Mouse (Mus musculus): ENCODE data around the gene Inpp5d.
A peak's percentile ranks its signal among the peaks of the same experiment; 100 is the strongest.

Inpp5d gene

GRCm38 (mm10) chr1:87623977-87624666 lies 4.0 kb downstream of the Inpp5d start:
- no peak for DNase-seq (ENCODE audit: low read depth, low spot score)

GRCm38 (mm10) chr1:87624826-87625225 lies 4.7 kb downstream of the Inpp5d start:
- no peak for DNase-seq (ENCODE audit: low read depth, low spot score)

GRCm38 (mm10) chr1:87625254-87626025 lies 5.3 kb downstream of the Inpp5d start:
- DNase-seq (ENCODE audit: low read depth, low spot score): no peak

GRCm38 (mm10) chr1:87626344-87626743 lies 6.2 kb downstream of the Inpp5d start:
- peak; percentile 64 for DNase-seq (ENCODE audit: low read depth, low spot score)

GRCm38 (mm10) chr1:87628085-87628484 lies 8.0 kb downstream of the Inpp5d start:
- DNase-seq (ENCODE audit: low read depth, low spot score): no peak

GRCm38 (mm10) chr1:87631584-87631983 lies 11.5 kb downstream of the Inpp5d start:
- no peak for DNase-seq (ENCODE audit: low read depth, low spot score)

- no peak for DNase-seq (ENCODE audit: low read depth, low spot score)
These were observed 12.1 kb downstream of the Inpp5d start for GRCm38 (mm10) chr1:87632163-87632562.

- DNase-seq (ENCODE audit: low read depth, low spot score): no peak
These were observed 16.6 kb downstream of the Inpp5d start for GRCm38 (mm10) chr1:87636716-87637117.

GRCm38 (mm10) chr1:87637121-87637877 lies 17.2 kb downstream of the Inpp5d start:
- peak; percentile 41 for DNase-seq (ENCODE audit: low read depth, low spot score)

GRCm38 (mm10) chr1:87637878-87638600 lies 17.9 kb downstream of the Inpp5d start:
- no peak for DNase-seq (ENCODE audit: low read depth, low spot score)

GRCm38 (mm10) chr1:87639724-87640123 lies 19.6 kb downstream of the Inpp5d start:
- DNase-seq (ENCODE audit: low read depth, low spot score): no peak

GRCm38 (mm10) chr1:87640165-87640661 lies 20.1 kb downstream of the Inpp5d start:
- DNase-seq (ENCODE audit: low read depth, low spot score): peak; percentile 43

GRCm38 (mm10) chr1:87643016-87643415 lies 22.9 kb downstream of the Inpp5d start:
- DNase-seq (ENCODE audit: low read depth, low spot score): no peak

GRCm38 (mm10) chr1:87645041-87645440 lies 24.9 kb downstream of the Inpp5d start:
- DNase-seq (ENCODE audit: low read depth, low spot score): no peak

GRCm38 (mm10) chr1:87645748-87646147 lies 25.6 kb downstream of the Inpp5d start:
- no peak for DNase-seq (ENCODE audit: low read depth, low spot score)

GRCm38 (mm10) chr1:87647820-87648219 lies 27.7 kb downstream of the Inpp5d start:
- no peak for DNase-seq (ENCODE audit: low read depth, low spot score)

GRCm38 (mm10) chr1:87648657-87649056 lies 28.5 kb downstream of the Inpp5d start:
- no peak for DNase-seq (ENCODE audit: low read depth, low spot score)

- DNase-seq (ENCODE audit: low read depth, low spot score): no peak
These were observed 29.2 kb downstream of the Inpp5d start for GRCm38 (mm10) chr1:87649219-87649805.

GRCm38 (mm10) chr1:87649958-87650474 lies 29.9 kb downstream of the Inpp5d start:
- no peak for DNase-seq (ENCODE audit: low read depth, low spot score)

GRCm38 (mm10) chr1:87650611-87651079 lies 30.5 kb downstream of the Inpp5d start:
- DNase-seq (ENCODE audit: low read depth, low spot score): peak; percentile 36

GRCm38 (mm10) chr1:87651436-87651835 lies 31.3 kb downstream of the Inpp5d start:
- no peak for DNase-seq (ENCODE audit: low read depth, low spot score)

All from skeletal muscle tissue, adult 2 months (tissue).